Mouse (Mus musculus) liver, adult 2 months (tissue): Measurements from ENCODE around the gene Atf5.

Source experiments
- CTCF ChIP-seq: fragments of 200-500 bp; IDR thresholded peaks from 2 replicates; pipeline ENCODE4 v1.5.1; 2011; ENCODE audit warnings: low read depth, low read length, control low read depth
- POLR2A ChIP-seq: fragments of 200-500 bp; IDR thresholded peaks from 2 replicates; pipeline ENCODE4 v1.6.1; 2011; ENCODE audit warnings: low read length, control low read depth; ENCODE audit not compliant: insufficient read depth; ENCODE audit errors: extremely low read depth

DNA sequence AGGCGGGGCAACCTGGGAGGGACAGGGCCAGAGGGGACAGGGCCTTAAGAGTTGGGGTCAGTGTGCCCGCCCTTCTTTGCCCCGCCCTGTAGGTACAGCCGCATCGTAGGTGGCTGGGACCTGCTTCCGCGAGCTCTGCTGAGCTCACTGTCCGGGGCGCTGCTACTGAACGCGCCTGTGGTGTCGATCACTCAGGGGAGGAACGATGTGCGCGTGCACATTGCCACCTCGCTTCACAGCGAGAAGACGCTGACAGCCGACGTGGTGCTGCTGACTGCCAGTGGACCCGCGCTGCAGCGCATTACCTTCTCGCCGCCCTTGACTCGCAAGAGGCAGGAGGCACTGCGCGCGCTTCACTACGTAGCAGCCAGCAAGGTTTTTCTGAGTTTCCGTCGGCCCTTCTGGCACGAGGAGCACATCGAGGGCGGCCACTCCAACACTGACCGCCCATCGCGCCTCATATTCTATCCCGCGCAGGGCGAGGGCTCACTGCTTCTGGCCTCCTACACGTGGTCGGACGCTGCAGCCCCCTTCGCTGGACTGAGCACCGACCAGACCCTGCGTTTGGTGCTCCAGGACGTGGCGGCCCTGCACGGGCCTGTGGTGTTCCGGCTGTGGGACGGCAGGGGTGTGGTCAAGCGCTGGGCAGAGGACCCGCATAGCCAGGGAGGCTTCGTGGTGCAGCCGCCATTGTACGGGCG is 23.2 kb upstream of the Atf5 start:
- no peak for TF ChIP-seq CTCF
- no peak for TF ChIP-seq POLR2A
